Mouse (Mus musculus): ENCODE measurements at regions not wholly inside any gene's neighbourhood (a gene's known extent, or its start where the extent isn't known, plus 50 kb on each side); places are given as distances from the start of the nearest gene placed in this dataset.

DNA sequence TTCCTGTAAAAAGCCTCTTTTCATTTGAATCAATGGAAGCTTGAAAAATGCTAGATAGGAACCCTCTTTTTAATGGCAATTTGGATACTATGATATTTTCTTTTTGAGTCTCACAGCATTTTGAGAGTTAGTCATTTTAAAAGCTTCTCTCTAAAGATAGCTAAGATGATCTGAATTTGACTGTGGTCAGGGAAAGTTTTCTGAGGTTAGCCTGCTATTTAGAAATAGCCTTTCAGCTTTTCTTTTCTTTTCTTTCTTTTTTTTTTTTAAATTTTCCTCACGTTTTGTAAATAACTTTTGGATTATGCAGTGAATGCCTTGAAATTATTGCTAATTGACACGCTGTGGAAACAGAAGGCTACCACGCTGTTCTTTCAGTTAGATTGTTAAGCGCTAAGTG is 387.3 kb upstream of the Zeb2 start:
- no peak overlapping the region for H3K27ac ChIP-seq (ENCODE audit: low read depth, low read length)
- no peak for ATAC-seq (ENCODE audit: low FRiP score, low TSS enrichment)
- no peaks in the 10 kb centered on the region for H3K4me1 ChIP-seq (ENCODE audit: control insufficient read depth, insufficient read depth, low read length)
- H3K4me2 ChIP-seq (replicated peaks; ENCODE audit: low read depth, low read length): no peak overlapping the region
- WGBS: 88% methylated on average over 4 of the region's 4 CpGs
- no peaks in the 10 kb centered on the region for H3K36me3 ChIP-seq (ENCODE audit: control insufficient read depth, insufficient read depth, low read length)
- 0 out of 2 replicates have a peak, but pooled peaks cover 4% of the 10 kb centered on the region for H3K9me3 ChIP-seq (ENCODE audit: control insufficient read depth, low read length)
- no peaks in the 10 kb centered on the region for H3K27me3 ChIP-seq (ENCODE audit: control insufficient read depth, insufficient read depth, low read length)
- no peak overlapping the region for H3K9ac ChIP-seq (ENCODE audit: low read depth, low read length)
- no peak overlapping the region for H3K4me3 ChIP-seq (ENCODE audit: low read length)

DNA sequence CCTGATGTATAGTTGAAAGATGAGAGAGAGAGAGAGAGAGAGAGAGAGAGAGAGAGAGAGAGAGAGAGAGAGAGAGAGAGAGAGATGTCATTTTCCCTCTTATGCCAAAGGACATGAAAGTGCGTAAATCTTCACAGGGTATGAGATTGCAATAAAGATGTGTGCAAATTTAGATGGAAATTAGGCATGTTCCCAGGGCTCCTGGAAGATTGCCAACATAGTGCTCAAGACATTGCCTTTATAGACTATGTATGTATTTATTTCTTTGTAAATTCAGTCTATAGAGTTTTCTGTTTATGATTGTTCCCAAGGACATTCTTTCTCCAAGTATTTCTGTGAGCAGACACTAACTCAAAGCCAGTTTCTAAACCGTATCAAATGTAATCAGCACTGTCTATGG is 376.5 kb upstream of the Zeb2 start:
- Histone ChIP-seq H3K9ac (ENCODE audit: low read depth, low read length) (no peak overlapping the region), H3K36me3 (ENCODE audit: control insufficient read depth, insufficient read depth, low read length) (no peaks in the 10 kb centered on the region), H3K27ac (ENCODE audit: low read depth, low read length) (no peak overlapping the region), H3K4me1 (ENCODE audit: control insufficient read depth, insufficient read depth, low read length) (no peaks in the 10 kb centered on the region), H3K9me3 (ENCODE audit: control insufficient read depth, low read length) (no peaks in the 10 kb centered on the region), H3K4me3 (ENCODE audit: low read length) (no peak overlapping the region), H3K4me2 (replicated peaks; ENCODE audit: low read depth, low read length) (no peak overlapping the region), H3K27me3 (ENCODE audit: control insufficient read depth, insufficient read depth, low read length) (no peaks in the 10 kb centered on the region)
- ATAC-seq (ENCODE audit: low FRiP score, low TSS enrichment): no peak
- 79% methylated on average over 2 of the region's 2 CpGs for WGBS

DNA sequence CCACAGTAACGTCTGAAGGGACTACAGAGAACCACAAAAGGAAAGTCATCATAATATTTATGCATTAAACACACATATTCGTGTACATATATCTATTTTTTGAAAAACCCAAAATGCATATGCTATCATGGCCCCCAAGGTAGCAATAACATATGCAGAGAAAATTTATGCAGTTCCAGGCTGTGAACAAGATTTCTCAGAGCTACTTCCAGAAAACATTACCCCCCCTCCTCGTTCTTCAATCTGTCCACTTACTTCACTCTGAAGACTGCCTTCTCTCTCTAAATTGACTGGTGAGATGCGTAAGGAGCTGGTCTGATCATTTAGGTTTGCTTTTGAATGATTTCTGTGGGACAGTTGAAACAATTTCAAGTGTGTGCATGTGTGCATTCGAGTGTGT is 369.3 kb upstream of the Zeb2 start:
- Histone ChIP-seq H3K27ac (ENCODE audit: low read depth, low read length) (no peak overlapping the region), H3K9me3 (ENCODE audit: control insufficient read depth, low read length) (no peaks in the 10 kb centered on the region), H3K9ac (ENCODE audit: low read depth, low read length) (no peak overlapping the region), H3K4me3 (ENCODE audit: low read length) (no peak overlapping the region), H3K36me3 (ENCODE audit: control insufficient read depth, insufficient read depth, low read length) (no peaks in the 10 kb centered on the region), H3K4me2 (replicated peaks; ENCODE audit: low read depth, low read length) (no peak overlapping the region), H3K27me3 (ENCODE audit: control insufficient read depth, insufficient read depth, low read length) (no peaks in the 10 kb centered on the region), H3K4me1 (ENCODE audit: control insufficient read depth, insufficient read depth, low read length) (no peaks in the 10 kb centered on the region)
- ATAC-seq (ENCODE audit: low FRiP score, low TSS enrichment): no peak
- WGBS: 85% methylated on average over 5 of the region's 5 CpGs

DNA sequence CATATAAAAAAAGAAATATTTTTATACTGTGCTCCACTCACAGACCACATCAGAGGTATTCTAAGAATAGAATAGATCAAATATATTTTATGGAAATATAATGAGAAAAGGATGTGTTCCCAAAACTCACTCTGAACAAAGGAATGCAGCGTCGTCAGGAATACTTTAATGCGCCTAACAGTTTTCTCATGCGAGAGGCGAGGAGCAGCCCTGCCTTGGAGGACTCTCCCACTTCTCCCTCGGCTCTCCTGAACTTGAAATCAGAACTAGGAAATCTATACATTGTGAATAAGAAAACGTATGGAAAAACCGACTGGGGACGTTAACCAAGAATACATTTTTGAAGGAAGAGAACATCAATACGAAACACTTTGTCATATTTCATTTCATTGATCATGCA is 368.3 kb upstream of the Zeb2 start:
- H3K4me1 ChIP-seq (ENCODE audit: control insufficient read depth, insufficient read depth, low read length): no peaks in the 10 kb centered on the region
- ATAC-seq (ENCODE audit: low FRiP score, low TSS enrichment): no peak
- no peak overlapping the region for H3K9ac ChIP-seq (ENCODE audit: low read depth, low read length)
- no peak overlapping the region for H3K27ac ChIP-seq (ENCODE audit: low read depth, low read length)
- no peaks in the 10 kb centered on the region for H3K36me3 ChIP-seq (ENCODE audit: control insufficient read depth, insufficient read depth, low read length)
- no peaks in the 10 kb centered on the region for H3K9me3 ChIP-seq (ENCODE audit: control insufficient read depth, low read length)
- no peaks in the 10 kb centered on the region for H3K27me3 ChIP-seq (ENCODE audit: control insufficient read depth, insufficient read depth, low read length)
- H3K4me3 ChIP-seq (ENCODE audit: low read length): no peak overlapping the region
- 85% methylated on average over 10 of the region's 10 CpGs for WGBS
- H3K4me2 ChIP-seq (replicated peaks; ENCODE audit: low read depth, low read length): no peak overlapping the region

DNA sequence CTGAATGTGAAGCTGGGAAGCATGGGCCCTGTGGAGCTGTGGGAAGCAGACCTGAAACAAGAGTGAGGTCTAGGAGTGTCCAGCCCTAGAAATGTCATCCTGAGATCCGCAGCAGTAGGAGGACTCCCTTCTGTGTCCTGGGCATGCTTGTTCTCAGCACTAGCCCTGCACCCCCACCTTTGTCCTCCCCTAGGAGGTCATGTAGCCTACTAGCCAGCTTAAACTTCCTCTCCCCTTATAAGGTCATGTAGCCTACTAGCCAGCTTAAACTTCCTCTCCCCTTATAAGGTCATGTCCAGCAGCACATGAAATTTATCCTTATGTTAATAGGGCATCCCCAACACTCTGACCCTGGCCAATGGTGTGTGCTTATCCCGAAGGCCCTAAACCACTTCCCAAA is 363.5 kb upstream of the Zeb2 start:
- no peak overlapping the region for H3K27ac ChIP-seq (ENCODE audit: low read depth, low read length)
- no peak overlapping the region for H3K4me2 ChIP-seq (replicated peaks; ENCODE audit: low read depth, low read length)
- no peak overlapping the region for H3K9ac ChIP-seq (ENCODE audit: low read depth, low read length)
- H3K4me1 ChIP-seq (ENCODE audit: control insufficient read depth, insufficient read depth, low read length): no peaks in the 10 kb centered on the region
- no peaks in the 10 kb centered on the region for H3K36me3 ChIP-seq (ENCODE audit: control insufficient read depth, insufficient read depth, low read length)
- H3K27me3 ChIP-seq (ENCODE audit: control insufficient read depth, insufficient read depth, low read length): no peaks in the 10 kb centered on the region
- no peak for ATAC-seq (ENCODE audit: low FRiP score, low TSS enrichment)
- no peak overlapping the region for H3K4me3 ChIP-seq (ENCODE audit: low read length)
- H3K9me3 ChIP-seq (ENCODE audit: control insufficient read depth, low read length): no peaks in the 10 kb centered on the region
- 78% methylated on average over 2 of the region's 2 CpGs for WGBS

DNA sequence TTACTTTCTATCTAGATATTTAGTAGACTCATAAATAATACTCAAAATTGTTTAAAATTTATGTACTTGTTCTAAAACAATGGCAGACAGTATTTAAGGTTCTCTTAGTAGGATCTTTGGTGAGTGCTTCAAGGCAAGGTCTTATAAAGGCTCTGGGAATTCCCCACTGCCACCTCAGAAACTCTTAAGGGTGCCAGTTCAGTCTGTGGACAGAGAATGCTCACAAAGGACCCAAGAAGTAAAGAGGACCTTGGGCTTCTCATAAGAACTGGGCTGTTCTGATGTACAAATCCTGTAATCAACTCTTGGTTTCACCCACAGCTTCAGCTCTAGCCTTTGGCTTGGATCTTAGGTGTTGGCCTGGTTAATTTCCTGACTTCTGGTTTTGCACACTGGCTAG is 358.8 kb upstream of the Zeb2 start:
- Histone ChIP-seq H3K4me3 (ENCODE audit: low read length) (no peak overlapping the region), H3K36me3 (ENCODE audit: control insufficient read depth, insufficient read depth, low read length) (no peaks in the 10 kb centered on the region), H3K4me1 (ENCODE audit: control insufficient read depth, insufficient read depth, low read length) (no peaks in the 10 kb centered on the region), H3K4me2 (replicated peaks; ENCODE audit: low read depth, low read length) (no peak overlapping the region), H3K9ac (ENCODE audit: low read depth, low read length) (no peak overlapping the region), H3K27ac (ENCODE audit: low read depth, low read length) (no peak overlapping the region), H3K9me3 (ENCODE audit: control insufficient read depth, low read length) (no peaks in the 10 kb centered on the region), H3K27me3 (ENCODE audit: control insufficient read depth, insufficient read depth, low read length) (no peaks in the 10 kb centered on the region)
- no peak for ATAC-seq (ENCODE audit: low FRiP score, low TSS enrichment)

DNA sequence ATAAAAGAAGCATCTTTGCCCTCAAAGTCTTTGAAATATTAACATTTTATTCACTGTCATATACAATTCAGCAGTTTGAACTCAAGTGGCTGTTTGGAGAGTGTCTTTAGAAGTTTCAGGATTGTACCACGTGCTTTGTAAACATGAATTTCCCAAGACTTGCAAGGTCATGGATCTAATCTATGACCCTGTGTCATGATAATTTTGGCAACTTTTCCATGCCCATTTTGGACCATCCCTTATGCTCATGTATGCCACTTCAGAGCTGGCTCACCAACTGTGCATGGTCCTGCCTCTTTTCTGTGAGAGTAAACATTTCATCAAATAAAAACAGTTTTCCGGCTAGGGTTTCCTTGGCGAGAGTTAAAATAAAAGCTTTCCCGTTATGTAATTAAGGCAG is 347.1 kb upstream of the Zeb2 start:
- no peak overlapping the region for H3K9ac ChIP-seq (ENCODE audit: low read depth, low read length)
- H3K27ac ChIP-seq (ENCODE audit: low read depth, low read length): no peak overlapping the region
- H3K4me2 ChIP-seq (replicated peaks; ENCODE audit: low read depth, low read length): no peak overlapping the region
- 81% methylated on average over 4 of the region's 4 CpGs for WGBS
- H3K27me3 ChIP-seq (ENCODE audit: control insufficient read depth, insufficient read depth, low read length): no peaks in the 10 kb centered on the region
- no peak for ATAC-seq (ENCODE audit: low FRiP score, low TSS enrichment)
- H3K4me3 ChIP-seq (ENCODE audit: low read length): no peak overlapping the region
- no peaks in the 10 kb centered on the region for H3K4me1 ChIP-seq (ENCODE audit: control insufficient read depth, insufficient read depth, low read length)
- H3K36me3 ChIP-seq (ENCODE audit: control insufficient read depth, insufficient read depth, low read length): no peaks in the 10 kb centered on the region
- H3K9me3 ChIP-seq (ENCODE audit: control insufficient read depth, low read length): no peaks in the 10 kb centered on the region

DNA sequence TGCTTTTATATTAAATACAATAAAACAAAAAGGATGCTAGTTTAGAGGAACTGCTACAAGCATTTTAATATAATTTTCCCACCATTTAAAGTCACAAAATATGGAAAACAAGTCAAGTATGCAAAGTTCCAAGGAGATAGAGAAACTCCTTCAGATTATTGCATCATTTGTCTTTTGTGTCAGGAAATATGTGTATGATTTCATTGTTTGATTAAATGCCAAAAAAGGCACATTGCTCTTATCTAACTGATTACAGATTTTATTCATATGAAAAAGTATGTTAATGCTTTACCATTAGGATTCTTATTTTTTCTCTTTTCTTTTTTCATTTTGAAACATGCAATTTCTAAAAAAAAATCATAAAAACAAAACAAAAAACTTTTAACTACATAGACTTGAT is 342.2 kb upstream of the Zeb2 start:
- H3K4me2 ChIP-seq (replicated peaks; ENCODE audit: low read depth, low read length): no peak overlapping the region
- no peaks in the 10 kb centered on the region for H3K27me3 ChIP-seq (ENCODE audit: control insufficient read depth, insufficient read depth, low read length)
- ATAC-seq (ENCODE audit: low FRiP score, low TSS enrichment): no peak
- H3K4me1 ChIP-seq (ENCODE audit: control insufficient read depth, insufficient read depth, low read length): no peaks in the 10 kb centered on the region
- H3K4me3 ChIP-seq (ENCODE audit: low read length): no peak overlapping the region
- H3K27ac ChIP-seq (ENCODE audit: low read depth, low read length): no peak overlapping the region
- H3K36me3 ChIP-seq (ENCODE audit: control insufficient read depth, insufficient read depth, low read length): no peaks in the 10 kb centered on the region
- H3K9ac ChIP-seq (ENCODE audit: low read depth, low read length): no peak overlapping the region
- H3K9me3 ChIP-seq (ENCODE audit: control insufficient read depth, low read length): no peaks in the 10 kb centered on the region

DNA sequence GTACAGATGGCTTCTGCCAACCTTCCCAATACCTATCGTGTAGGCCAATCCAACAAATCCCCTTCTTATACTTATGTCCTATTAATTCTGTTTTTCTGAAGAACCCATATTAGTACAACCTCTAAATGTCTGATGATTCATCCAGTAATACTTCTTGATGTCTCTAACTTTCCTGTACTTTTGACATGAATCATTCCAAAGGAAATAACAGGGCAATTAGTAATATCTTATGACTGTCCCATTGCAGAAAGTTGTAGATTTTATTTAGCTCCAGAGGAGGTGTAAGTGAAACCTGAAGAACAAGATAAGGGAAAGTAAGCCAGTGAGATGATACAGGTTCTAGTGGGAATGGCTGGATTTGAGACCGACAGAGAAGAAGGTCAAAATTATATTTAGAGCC is 337.6 kb upstream of the Zeb2 start:
- Histone ChIP-seq H3K4me2 (replicated peaks; ENCODE audit: low read depth, low read length) (no peak overlapping the region), H3K9me3 (ENCODE audit: control insufficient read depth, low read length) (no peaks in the 10 kb centered on the region), H3K36me3 (ENCODE audit: control insufficient read depth, insufficient read depth, low read length) (no peaks in the 10 kb centered on the region), H3K4me3 (ENCODE audit: low read length) (no peak overlapping the region), H3K9ac (ENCODE audit: low read depth, low read length) (no peak overlapping the region), H3K4me1 (ENCODE audit: control insufficient read depth, insufficient read depth, low read length) (no peaks in the 10 kb centered on the region), H3K27ac (ENCODE audit: low read depth, low read length) (no peak overlapping the region), H3K27me3 (ENCODE audit: control insufficient read depth, insufficient read depth, low read length) (no peaks in the 10 kb centered on the region)
- ATAC-seq (ENCODE audit: low FRiP score, low TSS enrichment): no peak
- WGBS: 89% methylated on average over 2 of the region's 2 CpGs

DNA sequence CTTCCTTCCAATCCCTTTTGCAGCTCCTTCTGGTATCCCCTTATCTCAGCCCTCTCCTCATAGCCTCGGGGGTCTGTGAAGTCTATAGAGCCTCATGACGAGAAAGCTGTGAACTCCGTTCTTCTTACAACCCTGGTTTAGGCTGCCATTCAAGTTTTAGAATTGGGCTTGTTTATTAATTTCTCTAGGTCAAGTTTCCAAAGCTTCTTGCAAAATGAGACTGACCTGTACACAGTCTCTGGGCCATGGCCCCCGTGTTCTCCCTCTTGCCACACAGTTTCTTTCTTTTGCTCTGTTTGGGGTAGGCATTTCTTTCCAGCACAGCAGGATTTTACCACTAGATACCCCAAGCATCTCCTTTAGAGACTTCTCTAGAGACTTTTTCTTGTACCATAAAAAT is 322.0 kb upstream of the Zeb2 start:
- WGBS: 85% methylated on average over 4 of the region's 4 CpGs
- ATAC-seq (ENCODE audit: low FRiP score, low TSS enrichment): no peak
- H3K4me3 ChIP-seq (ENCODE audit: low read length): no peak overlapping the region
- H3K9me3 ChIP-seq (ENCODE audit: control insufficient read depth, low read length): no peaks in the 10 kb centered on the region
- H3K4me2 ChIP-seq (replicated peaks; ENCODE audit: low read depth, low read length): no peak overlapping the region
- no peaks in the 10 kb centered on the region for H3K4me1 ChIP-seq (ENCODE audit: control insufficient read depth, insufficient read depth, low read length)
- H3K27ac ChIP-seq (ENCODE audit: low read depth, low read length): no peak overlapping the region
- H3K27me3 ChIP-seq (ENCODE audit: control insufficient read depth, insufficient read depth, low read length): no peaks in the 10 kb centered on the region
- H3K9ac ChIP-seq (ENCODE audit: low read depth, low read length): no peak overlapping the region
- H3K36me3 ChIP-seq (ENCODE audit: control insufficient read depth, insufficient read depth, low read length): no peaks in the 10 kb centered on the region
